Comparison of ENCODE assay signal across 22 mouse cellular contexts in genomic region chr1:169438006-169438405, GRCm38 (mm10).
"Had no signal": no experiment of that assay in that cellular context is flagged by ENCODE, and none has a peak within 500 bp of the region (broad histone marks: within the 10 kb centered on the region; RNA-seq: fewer than 3 reads in every experiment).

No protein-coding gene starts in this region.

- H3K36me3 ChIP-seq: heart, embryonic 10.5 days; heart, embryonic 12.5 days; hindbrain, embryonic 13.5 days; hindbrain, embryonic 15.5 days; intestine, embryonic 15.5 days; limb, embryonic 13.5 days; limb, embryonic 15.5 days; liver, embryonic 12.5 days had no signal

- ATAC-seq: inflammation-experienced regulatory T-cells, adult 6 months; intestine, embryonic 15.5 days; intestine, postnatal 0 days; liver, embryonic 12.5 days had no signal

- H3K4me2 ChIP-seq: heart, embryonic 12.5 days; hindbrain, embryonic 13.5 days; hindbrain, embryonic 15.5 days; intestine, embryonic 15.5 days; limb, embryonic 13.5 days; limb, embryonic 15.5 days; liver, embryonic 12.5 days had no signal

- H3K9ac ChIP-seq: heart, embryonic 12.5 days; hindbrain, embryonic 13.5 days; hindbrain, embryonic 15.5 days; intestine, embryonic 15.5 days; limb, embryonic 13.5 days; limb, embryonic 15.5 days; liver, embryonic 12.5 days; liver, embryonic 14.5 days had no signal

- H3K27ac ChIP-seq: gastrocnemius, adult 2 months; heart, adult 2 months; heart, embryonic 10.5 days; hindbrain, embryonic 13.5 days; hindbrain, embryonic 15.5 days; intestine, embryonic 15.5 days; layer of hippocampus, adult 2 months; left cerebral cortex, adult 2 months; limb, embryonic 13.5 days; limb, embryonic 15.5 days; liver, embryonic 12.5 days; liver, embryonic 14.5 days had no signal

- H3K4me1 ChIP-seq: heart, embryonic 10.5 days; heart, embryonic 12.5 days; intestine, embryonic 15.5 days; limb, embryonic 13.5 days; limb, embryonic 15.5 days; liver, embryonic 12.5 days had no signal

- DNase-seq: gastrocnemius, adult 2 months; gastrocnemius, postnatal 10 days; gastrocnemius, postnatal 25 days; heart, adult 2 months; heart, postnatal 10 days; heart, postnatal 4 days; kidney, adult 18-20 months; kidney, adult 8-10 months; left cerebral cortex, postnatal 4 days had no signal

- H3K9me3 ChIP-seq: heart, embryonic 10.5 days; heart, embryonic 12.5 days; hindbrain, embryonic 13.5 days; hindbrain, embryonic 15.5 days; intestine, embryonic 15.5 days; limb, embryonic 13.5 days; limb, embryonic 15.5 days; liver, embryonic 12.5 days had no signal

- H3K27me3 ChIP-seq: heart, embryonic 12.5 days; hindbrain, embryonic 13.5 days; hindbrain, embryonic 15.5 days; intestine, embryonic 15.5 days; limb, embryonic 13.5 days; limb, embryonic 15.5 days; liver, embryonic 12.5 days had no signal

- H3K4me3 ChIP-seq: gastrocnemius, adult 2 months; heart, adult 2 months; heart, embryonic 10.5 days; heart, embryonic 12.5 days; hindbrain, embryonic 13.5 days; hindbrain, embryonic 15.5 days; intestine, embryonic 15.5 days; layer of hippocampus, adult 2 months; left cerebral cortex, adult 2 months; limb, embryonic 13.5 days; limb, embryonic 15.5 days; liver, embryonic 12.5 days had no signal
